In the genomic region with DNA sequence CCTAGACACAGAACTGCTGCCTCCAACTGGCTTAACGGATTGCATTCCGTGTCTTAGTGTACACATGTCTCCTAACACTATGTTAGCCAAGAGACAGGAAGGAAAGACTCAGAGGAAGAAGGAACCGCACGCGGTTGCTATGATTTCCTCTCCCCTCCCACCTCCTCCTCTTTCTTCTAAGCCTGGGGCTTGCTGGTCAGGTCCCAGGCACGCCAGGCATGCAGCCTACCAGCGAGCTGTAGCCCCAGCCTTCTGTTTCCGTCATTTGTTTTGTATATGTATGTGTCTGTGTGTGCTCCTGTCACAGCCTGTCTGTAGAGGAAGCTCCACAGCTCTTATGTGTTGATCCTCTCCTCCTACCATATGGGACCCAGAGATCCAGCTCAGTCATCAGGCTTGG, we compare ENCODE assay signal across 8 mouse cellular contexts. TPM values are rescaled to one million over a fixed set of nuclear protein-coding genes. Genes with fewer than 3 reads are reported as not detected.
DNase-seq lines count a peak whose midpoint lies in the region; ATAC-seq and TF ChIP-seq lines count a peak whose summit lies in the region.

No protein-coding gene starts in this region.

- no peaks in the 10 kb centered on the region for H3K9me3 ChIP-seq in heart, embryonic 15.5 days (replicated peaks)
- H3K9me3 ChIP-seq in kidney, postnatal 0 days (replicated peaks; ENCODE audit: low read length): no peaks in the 10 kb centered on the region

- DNase-seq in adrenal gland, postnatal 14 days: peak; percentile 24
- DNase-seq in adrenal gland, postnatal 4 days (ENCODE audit: low spot score in 2 of 2): no peak
- peak; percentile 45 for DNase-seq in embryo, embryonic 10.5 days (ENCODE audit: low spot score)
- DNase-seq in kidney, postnatal 0 days (ENCODE audit: low spot score): peak; percentile 90
- peak; percentile 49 for DNase-seq in lung, postnatal 14 days
- DNase-seq in thymus, postnatal 10 days (ENCODE audit: low spot score in 2 of 2): peak; percentile 71 to 74
- DNase-seq in urinary bladder, postnatal 14 days (ENCODE audit: low spot score): no peak

- no peak overlapping the region for H3K4me3 ChIP-seq in heart, embryonic 15.5 days
- H3K4me3 ChIP-seq in kidney, postnatal 0 days (replicated peaks; ENCODE audit: low read depth, low read length): no peak overlapping the region

- peak; percentile 85 for ATAC-seq in heart, embryonic 15.5 days (replicated peaks; ENCODE audit: insufficient number of reproducible peaks, insufficient read depth, low FRiP score, low read depth)
- 0 out of 2 replicates have a peak, but pooled peaks have one; percentile 25 for ATAC-seq in kidney, postnatal 0 days (replicated peaks; ENCODE audit: low FRiP score, low read depth)

- no peak for TF ChIP-seq CTCF in kidney, postnatal 0 days (IDR thresholded peaks at IDR 0.05; ENCODE audit: low read depth)

- no peaks in the 10 kb centered on the region; the same call in 1 of the 2 replicates for H3K27me3 ChIP-seq in heart, embryonic 15.5 days
- H3K27me3 ChIP-seq in kidney, postnatal 0 days (ENCODE audit: insufficient read depth, low read length): no peaks in the 10 kb centered on the region

- 30% methylated on average over 8 of the region's 8 CpGs for WGBS in heart, embryonic 15.5 days
- 34% methylated on average over 8 of the region's 8 CpGs for WGBS in kidney, postnatal 0 days

- H3K27ac ChIP-seq in heart, embryonic 15.5 days: peak overlapping the region; percentile 65
- H3K27ac ChIP-seq in kidney, postnatal 0 days: peak overlapping the region; percentile 58

- no peak overlapping the region for H3K4me2 ChIP-seq in heart, embryonic 15.5 days
- no peak overlapping the region for H3K4me2 ChIP-seq in kidney, postnatal 0 days (ENCODE audit: low read length)

- no peaks in the 10 kb centered on the region for H3K36me3 ChIP-seq in heart, embryonic 15.5 days
- no peaks in the 10 kb centered on the region for H3K36me3 ChIP-seq in kidney, postnatal 0 days (ENCODE audit: insufficient read depth, low read length)

- no peak overlapping the region for H3K9ac ChIP-seq in heart, embryonic 15.5 days
- H3K9ac ChIP-seq in kidney, postnatal 0 days (ENCODE audit: low read depth, low read length): no peak overlapping the region

- peaks cover 5% of the 10 kb centered on the region for H3K4me1 ChIP-seq in heart, embryonic 15.5 days (replicated peaks)
- H3K4me1 ChIP-seq in kidney, postnatal 0 days (replicated peaks; ENCODE audit: insufficient read depth, low read length): 0 out of 2 replicates have a peak, but pooled peaks cover 5% of the 10 kb centered on the region

RNA-seq across cellular contexts. Expression of a gene that starts 20.6 kb away (rescaled TPM):
- 17.7 and 19.0 TPM in 2 replicates for total RNA-seq in adrenal gland, postnatal 14 days (2021)
- total RNA-seq in adrenal gland, postnatal 4 days (2021): 10 to 100 TPM; 36.9 to 37.5 TPM
- polyA plus RNA-seq in heart, embryonic 15.5 days (2015; fragmentation: Nextera tagmentation; extraction: Ambion mirVana): 12.7 and 15.7 TPM in 2 replicates
- polyA plus RNA-seq in kidney, postnatal 0 days (2015; fragmentation: Nextera tagmentation; extraction: Ambion mirVana): 19.8 and 24.0 TPM in 2 replicates

Comparison
In these comparisons a context has a peak if more than half of its experiments do, and no peak if none do; other contexts are left out.
1. DNase-seq: peak in adrenal gland, postnatal 14 days (single experiment), embryo, embryonic 10.5 days (single experiment), kidney, postnatal 0 days (single experiment), lung, postnatal 14 days (single experiment) and thymus, postnatal 10 days (2 of 2); none in adrenal gland, postnatal 4 days (0 of 2) and urinary bladder, postnatal 14 days (single experiment).